In the genomic region with DNA sequence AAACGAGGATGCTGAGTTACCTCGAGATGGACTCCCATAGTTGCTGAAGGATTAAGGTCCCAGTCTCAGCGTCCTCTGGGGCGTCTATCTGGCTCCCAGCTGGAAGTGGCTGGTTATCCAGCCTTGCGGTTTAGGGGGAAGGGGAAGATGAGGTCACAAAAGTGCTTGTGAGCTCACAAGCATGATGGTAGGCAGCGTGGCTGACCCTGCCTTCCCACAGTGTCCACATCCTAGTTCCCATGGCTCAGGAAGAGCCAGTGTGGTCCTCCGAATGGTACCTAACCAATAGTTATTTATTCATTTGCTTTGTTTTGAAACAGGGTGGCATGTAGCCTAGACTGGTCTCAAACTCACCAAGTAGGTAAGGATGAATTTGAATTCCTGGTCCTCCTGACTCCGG, we compare ENCODE assay signal across 24 mouse cellular contexts. TPM values are rescaled to one million over a fixed set of nuclear protein-coding genes. Genes with fewer than 3 reads are reported as not detected.
"Had no signal": no experiment of that assay in that cellular context is flagged by ENCODE, and none has a peak within 500 bp of the region (broad histone marks: within the 10 kb centered on the region; RNA-seq: fewer than 3 reads in every experiment).

A gene (minus strand): TSS at position 101 of the 400 bp plus-strand sequence.

- H3K36me3 ChIP-seq: stomach, embryonic 15.5 days had no signal

- H3K4me2 ChIP-seq: neural tube, embryonic 12.5 days; neural tube, embryonic 13.5 days; neural tube, embryonic 15.5 days; stomach, embryonic 15.5 days had no signal

- H3K4me3 ChIP-seq: neural tube, embryonic 12.5 days; neural tube, embryonic 13.5 days; neural tube, embryonic 15.5 days; stomach, embryonic 15.5 days had no signal

- H3K4me1 ChIP-seq: neural tube, embryonic 12.5 days; neural tube, embryonic 13.5 days; neural tube, embryonic 15.5 days; stomach, embryonic 15.5 days had no signal

- H3K27ac ChIP-seq: neural tube, embryonic 12.5 days; neural tube, embryonic 13.5 days; neural tube, embryonic 15.5 days; stomach, embryonic 15.5 days; stomach, postnatal 0 days had no signal

- H3K9ac ChIP-seq: neural tube, embryonic 12.5 days; neural tube, embryonic 13.5 days; neural tube, embryonic 15.5 days; stomach, embryonic 15.5 days had no signal

- H3K9me3 ChIP-seq: neural tube, embryonic 12.5 days; neural tube, embryonic 13.5 days; neural tube, embryonic 15.5 days; stomach, embryonic 15.5 days had no signal

- DNase-seq: retina, postnatal 1 day; right cerebral cortex, adult 18-20 months; right cerebral cortex, postnatal 14 days; right cerebral cortex, postnatal 25 days; right cerebral cortex, postnatal 4 days; spleen, adult 18-20 months; thymus, adult 18-20 months; thymus, adult 2 months; thymus, postnatal 14 days; thymus, postnatal 25 days; thymus, postnatal 36 days; thymus, postnatal 4 days had no signal

- H3K27me3 ChIP-seq: stomach, embryonic 15.5 days had no signal

RNA-seq across cellular contexts. Expression of the gene that starts here (rescaled TPM):
- polyA plus RNA-seq: neural tube, embryonic 13.5 days; neural tube, embryonic 14.5 days; neural tube, embryonic 15.5 days; small intestine, adult 2 months; spleen, adult 2 months; stomach, embryonic 14.5 days; stomach, embryonic 15.5 days; stomach, embryonic 16.5 days; stomach, postnatal 0 days; thymus, postnatal 0 days; urinary bladder, adult 2 months had no signal
